Mouse (Mus musculus): Measurements from ENCODE around the gene Parva.

DNA sequence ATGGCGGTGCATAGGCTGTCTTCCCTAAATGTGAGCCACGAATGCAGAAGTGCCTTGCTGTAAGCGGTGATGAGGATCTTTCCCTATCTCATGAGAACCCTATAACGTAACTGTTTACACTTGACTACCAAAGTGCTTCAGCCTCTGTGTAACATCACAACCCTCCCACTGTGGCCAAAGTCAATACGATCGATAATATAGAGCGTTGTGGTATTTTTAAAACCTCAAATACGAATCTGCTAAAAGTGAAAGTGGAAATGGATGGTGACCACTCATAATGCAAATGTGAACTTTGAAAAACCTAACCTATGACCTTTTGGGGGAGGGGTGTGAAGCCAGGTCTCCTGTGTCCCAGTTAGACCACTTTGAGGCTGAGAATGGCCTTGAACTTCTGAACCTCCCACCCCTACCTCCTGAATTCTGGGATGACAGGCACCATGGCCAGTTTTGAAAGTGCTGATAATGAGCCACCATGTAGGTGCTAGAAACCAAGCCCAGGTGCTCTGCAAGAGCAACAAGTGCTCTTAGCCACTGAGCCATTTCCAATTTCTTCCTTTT, 87.4 kb downstream of the Parva start:
- no peak for TF ChIP-seq CTCF (IDR thresholded peaks at IDR 0.05)
- no peak for TF ChIP-seq EP300 (IDR thresholded peaks at IDR 0.05)
